Mouse (Mus musculus) large intestine, adult 2 months (tissue): ENCODE results near the gene Il31ra. TPM values are rescaled to one million over a fixed set of nuclear protein-coding genes. Genes with fewer than 3 reads are reported as not detected.

Source experiments
- DNase-seq: peaks from one replicate; pipeline ENCODE4 v3.0.0-alpha.2; 2012; ENCODE audit warnings: low read depth, low spot score
- WGBS: fragments of 180-500 bp; shearing (Covaris S2); methylation state at CpG from one replicate; pipeline ENCODE4 v1.1.7; 2018; 5-methylcytosine and 5-hydroxymethylcytosine counted together
- polyA plus RNA-seq: library from polyadenylated mRNA; depleted of rRNA; stranded (reverse); fragments of >200 nt; gene quantifications from 2 replicates; pipeline ENCODE4 v1.2.3, GENCODE M21; 2012

The Il31ra gene
- polyA plus RNA-seq, 1 experiment, result not detected

GRCm38 (mm10) chr13:112570768-112571167, 23.4 kb downstream of the Il31ra start:
- WGBS, result 75% methylated on average over 5 of the region's 5 CpGs
- DNase-seq, result no peak

GRCm38 (mm10) chr13:112569606-112570005, 24.6 kb downstream of the Il31ra start:
- no peak for DNase-seq
- 39% methylated on average over 4 of the region's 4 CpGs for WGBS

- DNase-seq, result no peak
These were observed 33.5 kb downstream of the Il31ra start for GRCm38 (mm10) chr13:112560554-112561138.

GRCm38 (mm10) chr13:112556501-112556900, 37.7 kb downstream of the Il31ra start:
- 25% methylated on average over 2 of the region's 2 CpGs for WGBS
- DNase-seq, result no peak

More at GRCm38 (mm10) chr13:112560554-112561138, 33.5 kb downstream of the Il31ra start:
- 83% methylated on average over 6 of the region's 6 CpGs for WGBS

- DNase-seq, result no peak
- 87% methylated on average over 5 of the region's 5 CpGs for WGBS
These were observed 40.9 kb downstream of the Il31ra start for GRCm38 (mm10) chr13:112553304-112553703.

GRCm38 (mm10) chr13:112551641-112552548, 42.3 kb downstream of the Il31ra start:
- WGBS, result 76% methylated on average over 7 of the region's 7 CpGs
- DNase-seq, result no peak

GRCm38 (mm10) chr13:112541223-112541975, 52.8 kb downstream of the Il31ra start:
- WGBS, result 60% methylated on average over 10 of the region's 10 CpGs
- DNase-seq, result no peak

- no peak for DNase-seq
- 51% methylated on average over 3 of the region's 3 CpGs for WGBS
These were observed 53.5 kb downstream of the Il31ra start for GRCm38 (mm10) chr13:112540616-112541015.

GRCm38 (mm10) chr13:112537065-112537464, 57.1 kb downstream of the Il31ra start:
- no peak for DNase-seq
- WGBS, result 90% methylated on average over 7 of the region's 7 CpGs

GRCm38 (mm10) chr13:112536611-112537010, 57.5 kb downstream of the Il31ra start:
- no peak for DNase-seq
- 43% methylated on average over 4 of the region's 4 CpGs for WGBS

- WGBS, result 78% methylated on average over 9 of the region's 9 CpGs
- DNase-seq, result no peak
These were observed 60.6 kb downstream of the Il31ra start for GRCm38 (mm10) chr13:112533556-112533955.

- 83% methylated on average over 6 of the region's 6 CpGs for WGBS
- DNase-seq, result no peak
These were observed 61.9 kb downstream of the Il31ra start for GRCm38 (mm10) chr13:112532235-112532634.

GRCm38 (mm10) chr13:112529893-112530292, 64.3 kb downstream of the Il31ra start:
- peak; percentile 27 for DNase-seq
- 18% methylated on average over 3 of the region's 3 CpGs for WGBS

- 44% methylated on average over 1 of the region's 1 CpGs for WGBS
- no peak for DNase-seq
These were observed 67.0 kb downstream of the Il31ra start for GRCm38 (mm10) chr13:112527186-112527585.

GRCm38 (mm10) chr13:112523346-112523970, 70.7 kb downstream of the Il31ra start:
- no peak for DNase-seq
- WGBS, result 63% methylated on average over 10 of the region's 10 CpGs

GRCm38 (mm10) chr13:112522896-112523295, 71.3 kb downstream of the Il31ra start:
- 78% methylated on average over 3 of the region's 3 CpGs for WGBS

GRCm38 (mm10) chr13:112522261-112522660, 71.9 kb downstream of the Il31ra start:
- no peak for DNase-seq
- WGBS, result 58% methylated on average over 6 of the region's 6 CpGs

More at GRCm38 (mm10) chr13:112522896-112523295, 71.3 kb downstream of the Il31ra start:
- DNase-seq, result no peak

GRCm38 (mm10) chr13:112514546-112514945, 79.6 kb downstream of the Il31ra start:
- 43% methylated on average over 1 of the region's 1 CpGs for WGBS
- DNase-seq, result no peak

GRCm38 (mm10) chr13:112512824-112513223, 81.3 kb downstream of the Il31ra start:
- no peak for DNase-seq
- 62% methylated on average over 5 of the region's 5 CpGs for WGBS

- no peak for DNase-seq
- WGBS, result 33% methylated on average over 7 of the region's 7 CpGs
These were observed 82.3 kb downstream of the Il31ra start for GRCm38 (mm10) chr13:112511810-112512209.
